Mouse (Mus musculus): ENCODE measurements around the gene Slu7. TPM values are rescaled to one million over a fixed set of nuclear protein-coding genes. Genes with fewer than 3 reads are reported as not detected.

The Slu7 gene
- total RNA-seq, 1 experiment from 2014 or later = 86.7 TPM

DNA sequence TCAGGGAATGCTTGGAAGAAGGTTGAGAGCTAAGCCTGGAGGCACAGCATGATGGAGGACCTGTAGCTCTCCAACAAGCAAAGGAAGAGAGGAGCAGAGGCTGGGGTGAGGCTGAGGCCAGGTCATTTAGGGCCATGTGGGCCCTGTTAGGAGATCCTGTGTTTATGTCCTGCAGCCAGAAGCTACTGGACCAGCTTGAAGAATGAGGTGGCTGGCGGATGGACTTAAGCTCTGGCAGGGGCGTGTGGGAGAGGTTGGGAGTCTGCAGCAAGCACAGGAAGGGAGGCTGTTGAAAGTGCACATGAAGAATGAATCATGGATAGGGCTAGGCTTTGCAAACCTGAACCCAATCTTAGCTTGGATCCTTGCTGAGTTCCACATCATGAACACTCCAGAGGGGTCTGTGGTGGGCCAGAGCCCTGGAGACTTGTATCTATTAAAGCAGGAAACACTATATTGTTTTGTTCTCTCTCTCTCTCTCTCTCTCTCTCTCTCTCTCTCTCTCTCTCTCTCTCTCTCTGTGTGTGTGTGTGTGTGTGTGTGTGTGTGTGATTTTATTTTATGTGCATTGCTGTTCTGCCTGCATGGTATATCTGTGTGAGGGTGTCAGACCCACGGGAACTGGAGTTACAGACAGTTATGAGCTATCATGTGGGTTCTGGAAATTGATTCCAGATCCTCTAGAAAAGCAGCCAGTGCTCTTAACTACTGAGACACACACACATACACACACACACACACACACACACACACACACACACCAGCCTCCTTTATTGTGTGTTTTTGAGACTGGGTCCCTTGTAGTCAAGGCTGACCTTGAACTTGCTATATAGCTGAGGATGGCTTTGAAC lies 48.4 kb downstream of the Slu7 start:
- ATAC-seq (replicated peaks; ENCODE audit: low read depth, poor library complexity, severe bottlenecking) = no peak

- no peak for ATAC-seq (replicated peaks; ENCODE audit: low read depth, poor library complexity, severe bottlenecking)
Observed at GRCm38 (mm10) chr11:43483122-43483792, 49.7 kb downstream of the Slu7 start.

DNA sequence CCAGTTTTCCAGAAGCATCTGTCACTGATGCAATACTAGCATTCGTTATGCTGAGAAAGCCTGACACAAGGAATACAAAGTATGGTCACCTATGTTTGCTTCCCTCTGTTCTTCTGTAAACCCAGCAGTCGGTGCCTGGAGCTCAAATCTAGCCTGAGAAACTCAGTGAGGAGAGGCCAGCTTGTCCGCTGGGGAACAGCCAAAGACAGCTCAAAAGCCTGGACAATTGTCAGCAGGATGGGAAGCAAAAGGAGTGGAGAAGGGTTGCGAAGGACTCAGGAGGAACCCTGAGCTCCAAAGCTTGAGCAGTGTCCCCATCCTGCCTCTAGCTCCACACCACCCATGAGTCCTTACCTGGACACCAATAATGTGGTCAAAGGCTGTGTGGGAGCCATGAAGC lies 50.5 kb downstream of the Slu7 start:
- no peak for ATAC-seq (replicated peaks; ENCODE audit: low read depth, poor library complexity, severe bottlenecking)

GRCm38 (mm10) chr11:43484652-43485051 lies 51.1 kb downstream of the Slu7 start:
- no peak for ATAC-seq (replicated peaks; ENCODE audit: low read depth, poor library complexity, severe bottlenecking)

GRCm38 (mm10) chr11:43485855-43486254 lies 52.3 kb downstream of the Slu7 start:
- no peak for ATAC-seq (replicated peaks; ENCODE audit: low read depth, poor library complexity, severe bottlenecking)

DNA sequence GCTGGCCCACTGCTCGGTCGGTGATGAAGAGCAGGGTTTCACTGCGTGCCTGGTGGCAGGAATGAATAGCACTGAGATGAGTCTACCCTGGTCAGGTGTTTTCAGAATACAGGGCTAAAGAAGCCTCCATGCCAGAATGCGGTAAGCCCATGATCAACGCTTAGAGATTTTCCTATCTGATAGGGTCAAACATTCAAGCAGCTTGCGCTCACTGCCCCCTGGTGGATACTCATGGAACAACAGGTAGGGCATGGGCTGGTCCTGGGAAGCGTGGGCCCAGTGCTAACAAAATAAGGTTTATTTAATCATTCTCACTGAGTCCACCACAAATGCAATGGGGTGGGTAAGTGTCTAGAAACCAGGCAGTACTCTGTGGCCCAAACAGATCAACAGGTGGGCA lies 59.1 kb downstream of the Slu7 start:
- peak; percentile 82 for ATAC-seq (replicated peaks; ENCODE audit: low read depth, poor library complexity, severe bottlenecking)

- ATAC-seq (replicated peaks; ENCODE audit: low read depth, poor library complexity, severe bottlenecking) = peak; percentile 70
Observed at GRCm38 (mm10) chr11:43493815-43494409, 60.4 kb downstream of the Slu7 start.

GRCm38 (mm10) chr11:43495037-43495436 lies 61.5 kb downstream of the Slu7 start:
- ATAC-seq (replicated peaks; ENCODE audit: low read depth, poor library complexity, severe bottlenecking) = no peak

DNA sequence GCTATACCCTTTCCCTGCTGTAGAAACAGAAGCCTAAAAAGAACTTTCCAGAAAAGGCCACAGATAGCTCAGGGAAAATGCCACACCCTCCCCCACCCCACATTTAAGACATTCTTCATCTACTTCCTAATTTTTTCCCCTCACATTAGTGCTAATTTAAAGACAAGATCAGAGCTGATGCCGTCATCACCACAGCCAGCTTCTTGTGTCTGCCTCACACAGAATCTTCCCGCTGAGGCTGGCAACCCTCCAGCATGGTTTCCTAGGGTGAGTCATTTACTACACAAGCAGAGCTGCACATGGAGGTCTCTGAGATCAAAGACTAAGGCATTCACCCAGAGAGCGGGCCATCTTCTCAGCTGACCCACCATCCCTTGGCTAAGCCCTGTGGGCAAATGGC lies 62.0 kb downstream of the Slu7 start:
- peak; percentile 65 for ATAC-seq (replicated peaks; ENCODE audit: low read depth, poor library complexity, severe bottlenecking)

Other genes starting within 250 kb of the Slu7 start
- 35.1 and 48.4 TPM in 2 replicates for gene Pttg1, start 7.5 kb upstream of the Slu7 start, total RNA-seq (2017)
- not detected in 2 replicates for gene C1qtnf2, start 40.5 kb downstream of the Slu7 start, total RNA-seq (2017)
- gene Ccnjl, start 95.0 kb downstream of the Slu7 start, total RNA-seq (2017) = 0.69 TPM in 1 of 2 replicates, not detected in the other
- 0.34 TPM in 1 of 2 replicates, not detected in the other for gene 4933415A04Rik, start 153.3 kb downstream of the Slu7 start, total RNA-seq (2017)
- not detected in 2 replicates for gene Fabp6, start 167.8 kb downstream of the Slu7 start, total RNA-seq (2017)
- 55.6 and 58.8 TPM in 2 replicates for gene Pwwp2a, start 248.3 kb downstream of the Slu7 start, total RNA-seq (2017)

Data from common myeloid progenitor, adult 5-6 weeks (primary cell).